Mouse (Mus musculus) lung, adult 2 months (tissue): ENCODE data around the gene Rexo5.

Experiments
- CTCF ChIP-seq: fragments of 200-500 bp; IDR thresholded peaks from 2 replicates; pipeline ENCODE4 v1.5.1; 2011; ENCODE audit warnings: mild to moderate bottlenecking, low read length, control low read depth; ENCODE audit not compliant: insufficient read depth
- POLR2A ChIP-seq: fragments of 200-500 bp; IDR thresholded peaks from 2 replicates; pipeline ENCODE4 v1.6.1; 2011; ENCODE audit warnings: low read depth, mild to moderate bottlenecking, control low read depth, low read length, borderline replicate concordance; ENCODE audit errors: extremely low read depth

DNA sequence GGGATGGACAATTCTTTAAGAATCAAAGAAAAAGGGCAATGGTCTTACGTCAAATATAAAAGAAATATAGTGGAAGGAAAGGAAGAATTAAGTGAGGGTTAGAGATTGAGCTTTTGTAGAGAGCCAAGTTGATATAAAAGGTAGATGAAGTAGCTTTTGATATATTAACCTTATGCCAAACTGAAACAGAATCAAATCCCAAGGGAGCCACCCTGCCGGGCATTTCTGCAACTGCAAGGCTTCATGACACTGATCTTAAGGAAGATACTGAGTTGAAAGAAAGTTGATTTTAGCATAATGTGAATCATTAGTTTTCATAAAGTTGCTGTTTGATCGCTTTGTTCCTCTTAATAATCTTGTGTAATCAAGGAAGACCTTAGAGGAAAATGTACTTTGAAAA is 4.8 kb upstream of the Rexo5 start:
- no peak for TF ChIP-seq POLR2A
- no peak for TF ChIP-seq CTCF
